Mouse (Mus musculus) embryonic facial prominence, embryonic 10.5 days (tissue): ENCODE measurements around the gene Pde2a. TPM values are rescaled to one million over a fixed set of nuclear protein-coding genes. Genes with fewer than 3 reads are reported as not detected.

Experiments used
- DNase-seq: peaks from one replicate; pipeline ENCODE4 v3.0.0-alpha.2; 2017; ENCODE audit warnings: low spot score
- H3K27ac ChIP-seq: fragments of 300-500 bp; sonication (generic); replicated peaks from 2 replicates; pipeline ENCODE4 v1.5.1; 2016; ENCODE audit warnings: mild to moderate bottlenecking
- H3K27me3 ChIP-seq: fragments of 300-500 bp; sonication (generic); replicated peaks from 2 replicates; pipeline ENCODE4 v1.6.1; 2016; ENCODE audit warnings: low read depth, mild to moderate bottlenecking; ENCODE audit not compliant: poor library complexity, severe bottlenecking
- H3K36me3 ChIP-seq: fragments of 300-500 bp; sonication (generic); replicated peaks from 2 replicates; pipeline ENCODE4 v1.6.1; 2016; ENCODE audit warnings: mild to moderate bottlenecking, moderate library complexity
- H3K4me1 ChIP-seq: fragments of 300-500 bp; sonication (generic); 2 replicates; pipeline ENCODE4 v1.6.1; 2016
- H3K4me3 ChIP-seq: fragments of 300-500 bp; sonication (generic); 2 replicates; pipeline ENCODE4 v1.5.1; 2016; ENCODE audit warnings: mild to moderate bottlenecking, moderate library complexity
- H3K9me3 ChIP-seq: fragments of 300-500 bp; sonication (generic); 2 replicates; pipeline ENCODE4 v1.6.1; 2016; ENCODE audit warnings: mild to moderate bottlenecking
- WGBS: fragments of 180-500 bp; shearing (Covaris S2); methylation state at CpG from one replicate; pipeline ENCODE4 v1.1.7; 2016; 5-methylcytosine and 5-hydroxymethylcytosine counted together
- polyA plus RNA-seq: library from polyadenylated mRNA; unstranded; fragments of >200 nt; fragmentation: Nextera tagmentation; extraction: Ambion mirVana; gene quantifications from 2 replicates; pipeline ENCODE4 v1.2.1, GENCODE M21; 2016

Gene Pde2a
- polyA plus RNA-seq, 1 experiment from 2014 or later, result 21.7 TPM

- 39% methylated on average over 6 of the region's 6 CpGs for WGBS
- H3K4me1 ChIP-seq, result peaks cover 29% of the 10 kb centered on the region
- H3K27me3 ChIP-seq, result no peaks in the 10 kb centered on the region
- H3K27ac ChIP-seq, result peak overlapping the region; percentile 60
- H3K36me3 ChIP-seq, result peaks cover 6% of the 10 kb centered on the region
- H3K4me3 ChIP-seq, result no peak overlapping the region
- no peaks in the 10 kb centered on the region for H3K9me3 ChIP-seq
- peak; percentile 42 for DNase-seq
These were observed 36.2 kb upstream of the Pde2a start for GRCm38 (mm10) chr7:101385331-101385733.

GRCm38 (mm10) chr7:101385866-101386452, 35.5 kb upstream of the Pde2a start:
- Histone ChIP-seq H3K4me1 (peaks cover 29% of the 10 kb centered on the region), H3K4me3 (no peak overlapping the region), H3K27me3 (no peaks in the 10 kb centered on the region), H3K9me3 (no peaks in the 10 kb centered on the region), H3K36me3 (peaks cover 6% of the 10 kb centered on the region), H3K27ac (peak overlapping the region; percentile 60; the same call in 1 of the 2 replicates)
- WGBS, result 55% methylated on average over 10 of the region's 10 CpGs
- DNase-seq, result peak; percentile 35

- H3K27ac ChIP-seq, result no peak overlapping the region
- 84% methylated on average over 6 of the region's 6 CpGs for WGBS
These were observed 32.2 kb upstream of the Pde2a start for GRCm38 (mm10) chr7:101389256-101389655.

GRCm38 (mm10) chr7:101391909-101392479, 29.5 kb upstream of the Pde2a start:
- no peaks in the 10 kb centered on the region for H3K9me3 ChIP-seq
- H3K27ac ChIP-seq, result peak overlapping the region; percentile 80
- H3K27me3 ChIP-seq, result no peaks in the 10 kb centered on the region
- H3K36me3 ChIP-seq, result peaks cover 8% of the 10 kb centered on the region
- H3K4me1 ChIP-seq, result peaks cover 41% of the 10 kb centered on the region
- WGBS, result 81% methylated on average over 4 of the region's 4 CpGs
- no peak overlapping the region for H3K4me3 ChIP-seq
- DNase-seq, result no peak

More at GRCm38 (mm10) chr7:101389256-101389655, 32.2 kb upstream of the Pde2a start:
- Histone ChIP-seq H3K4me3 (no peak overlapping the region), H3K27me3 (no peaks in the 10 kb centered on the region), H3K36me3 (peaks cover 6% of the 10 kb centered on the region), H3K4me1 (peaks cover 51% of the 10 kb centered on the region), H3K9me3 (no peaks in the 10 kb centered on the region)
- no peak for DNase-seq

GRCm38 (mm10) chr7:101393015-101393414, 28.5 kb upstream of the Pde2a start:
- 45% methylated on average over 4 of the region's 4 CpGs for WGBS
- Histone ChIP-seq H3K4me1 (peaks cover 38% of the 10 kb centered on the region), H3K4me3 (no peak overlapping the region), H3K27me3 (no peaks in the 10 kb centered on the region), H3K9me3 (no peaks in the 10 kb centered on the region), H3K27ac (peak overlapping the region; percentile 80), H3K36me3 (peaks cover 16% of the 10 kb centered on the region)
- DNase-seq, result no peak

- Histone ChIP-seq H3K4me1 (peaks cover 38% of the 10 kb centered on the region), H3K27me3 (no peaks in the 10 kb centered on the region), H3K4me3 (peak overlapping the region; percentile 27; the same call in 1 of the 2 replicates), H3K9me3 (no peaks in the 10 kb centered on the region), H3K27ac (peak overlapping the region; percentile 80), H3K36me3 (peaks cover 18% of the 10 kb centered on the region; the same call in 1 of the 2 replicates)
- DNase-seq, result peak; percentile 73
- 37% methylated on average over 8 of the region's 8 CpGs for WGBS
These were observed 27.6 kb upstream of the Pde2a start for GRCm38 (mm10) chr7:101393694-101394504.

GRCm38 (mm10) chr7:101394569-101394968, 26.9 kb upstream of the Pde2a start:
- no peaks in the 10 kb centered on the region for H3K27me3 ChIP-seq
- peaks cover 38% of the 10 kb centered on the region for H3K4me1 ChIP-seq
- 69% methylated on average over 3 of the region's 3 CpGs for WGBS
- no peak for DNase-seq
- H3K9me3 ChIP-seq, result no peaks in the 10 kb centered on the region
- H3K4me3 ChIP-seq, result peak overlapping the region; percentile 27; the same call in 1 of the 2 replicates
- peak overlapping the region; percentile 80 for H3K27ac ChIP-seq
- peaks cover 18% of the 10 kb centered on the region; the same call in 1 of the 2 replicates for H3K36me3 ChIP-seq

- DNase-seq, result no peak
- Histone ChIP-seq H3K4me3 (no peak overlapping the region), H3K4me1 (peaks cover 38% of the 10 kb centered on the region), H3K27ac (no peak overlapping the region; the same call in 1 of the 2 replicates), H3K27me3 (no peaks in the 10 kb centered on the region), H3K36me3 (peaks cover 23% of the 10 kb centered on the region), H3K9me3 (no peaks in the 10 kb centered on the region)
- WGBS, result 88% methylated on average over 2 of the region's 2 CpGs
These were observed 26.0 kb upstream of the Pde2a start for GRCm38 (mm10) chr7:101395471-101395870.

- Histone ChIP-seq H3K9me3 (no peaks in the 10 kb centered on the region), H3K27me3 (no peaks in the 10 kb centered on the region), H3K36me3 (peaks cover 37% of the 10 kb centered on the region), H3K4me3 (no peak overlapping the region), H3K4me1 (peaks cover 31% of the 10 kb centered on the region), H3K27ac (no peak overlapping the region)
- no peak for DNase-seq
- 89% methylated on average over 4 of the region's 4 CpGs for WGBS
These were observed 24.3 kb upstream of the Pde2a start for GRCm38 (mm10) chr7:101397175-101397574.

- WGBS, result 91% methylated on average over 7 of the region's 7 CpGs
- Histone ChIP-seq H3K4me1 (peaks cover 9% of the 10 kb centered on the region), H3K27ac (no peak overlapping the region), H3K4me3 (no peak overlapping the region), H3K27me3 (no peaks in the 10 kb centered on the region), H3K9me3 (no peaks in the 10 kb centered on the region), H3K36me3 (peaks cover 53% of the 10 kb centered on the region)
- DNase-seq, result no peak
These were observed 20.0 kb upstream of the Pde2a start for GRCm38 (mm10) chr7:101401510-101401909.

GRCm38 (mm10) chr7:101403831-101404230, 17.7 kb upstream of the Pde2a start:
- Histone ChIP-seq H3K9me3 (no peaks in the 10 kb centered on the region), H3K4me1 (peaks cover 12% of the 10 kb centered on the region), H3K27ac (no peak overlapping the region), H3K27me3 (no peaks in the 10 kb centered on the region), H3K36me3 (peaks cover 37% of the 10 kb centered on the region), H3K4me3 (no peak overlapping the region)
- WGBS, result 89% methylated on average over 5 of the region's 5 CpGs
- no peak for DNase-seq

- Histone ChIP-seq H3K4me3 (no peak within 1 kb of the TSS), H3K9me3 (no peaks in the 10 kb centered on the region), H3K4me1 (peaks cover 36% of the 10 kb centered on the region), H3K27ac (no peak within 1 kb of the TSS), H3K36me3 (no peaks in the 10 kb centered on the region; the same call in 1 of the 2 replicates), H3K27me3 (no peaks in the 10 kb centered on the region; the same call in 1 of the 2 replicates)
- no peak for DNase-seq
- 81% methylated on average over 11 of the region's 11 CpGs for WGBS
These were observed 11.1 kb upstream of the Pde2a start, which contains the start of gene Gm45837 for GRCm38 (mm10) chr7:101410267-101410936. Gene Gm45837 (plus strand): TSS chr7:101410886.
